Mouse (Mus musculus) C2C12 (cell line): ENCODE results near the gene Olfr1177-ps.

ENCODE experiments used
- CEBPB ChIP-seq: IDR thresholded peaks from one replicate; pipeline ENCODE4 v1.6.1; 2011; ENCODE audit warnings: low read depth, mild to moderate bottlenecking, control low read depth, moderate library complexity
- CTCF ChIP-seq: IDR thresholded peaks from one replicate; pipeline ENCODE4 v1.5.1; 2011; ENCODE audit not compliant: control insufficient read depth, insufficient read depth, insufficient read length
- MAX ChIP-seq: IDR thresholded peaks from one replicate; pipeline ENCODE4 v1.6.1; 2011; ENCODE audit warnings: mild to moderate bottlenecking, control low read depth
- USF1 ChIP-seq: IDR thresholded peaks from one replicate; pipeline ENCODE4 v1.6.1; 2011; ENCODE audit warnings: low read depth, mild to moderate bottlenecking, control low read depth, moderate library complexity

- TF ChIP-seq CTCF (no peak), USF1 (no peak), CEBPB (no peak), MAX (no peak)
Observed at GRCm38 (mm10) chr2:88336421-88336820, 9.9 kb downstream of the Olfr1177-ps start, which contains the start of gene Olfr1176.
